Mouse (Mus musculus) CD4-positive helper T cell, adult 2 months (primary cell): ENCODE measurements around the gene Dagla.
A peak's percentile ranks its signal among the peaks of the same experiment; 100 is the strongest.

Experiments
- DNase-seq: peaks from one replicate; pipeline ENCODE4 v3.0.0-alpha.2; 2012; ENCODE audit warnings: low read depth, missing footprints, low spot score

Dagla gene

DNA sequence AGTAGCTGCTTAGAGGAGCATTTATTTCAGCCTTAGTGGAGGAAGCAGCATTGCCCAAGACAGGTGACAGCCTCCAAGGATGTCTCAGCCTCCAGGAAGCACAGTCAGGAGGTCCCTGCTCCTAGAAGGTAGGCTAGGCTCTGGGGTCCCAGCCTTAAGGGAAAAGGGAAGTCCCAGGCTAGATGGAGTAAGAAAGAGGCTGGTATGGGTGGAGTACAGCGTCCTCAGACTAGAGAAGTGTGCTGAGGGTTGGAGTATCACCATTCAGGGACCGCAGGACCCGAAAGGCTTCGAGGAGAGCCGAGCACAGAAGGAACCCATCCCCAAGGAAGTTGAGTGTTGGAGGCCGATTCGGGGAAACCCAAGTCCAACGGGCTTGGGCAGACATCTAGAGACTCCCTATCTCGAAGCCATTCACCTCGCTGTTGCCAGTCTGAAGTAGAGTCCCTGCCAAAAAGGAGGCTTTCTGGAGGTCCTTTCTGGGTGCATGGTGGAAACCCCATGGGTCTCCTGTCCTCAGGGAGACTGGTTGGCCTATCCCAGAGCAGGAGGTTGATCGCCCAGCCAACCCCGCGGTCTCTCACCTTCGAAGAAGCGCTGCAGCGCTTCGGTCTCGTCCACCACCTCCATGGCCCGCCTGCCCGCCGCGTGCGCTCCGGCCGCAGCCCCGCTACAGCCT, 64.6 kb downstream of the Dagla start:
- DNase-seq: no peak

DNA sequence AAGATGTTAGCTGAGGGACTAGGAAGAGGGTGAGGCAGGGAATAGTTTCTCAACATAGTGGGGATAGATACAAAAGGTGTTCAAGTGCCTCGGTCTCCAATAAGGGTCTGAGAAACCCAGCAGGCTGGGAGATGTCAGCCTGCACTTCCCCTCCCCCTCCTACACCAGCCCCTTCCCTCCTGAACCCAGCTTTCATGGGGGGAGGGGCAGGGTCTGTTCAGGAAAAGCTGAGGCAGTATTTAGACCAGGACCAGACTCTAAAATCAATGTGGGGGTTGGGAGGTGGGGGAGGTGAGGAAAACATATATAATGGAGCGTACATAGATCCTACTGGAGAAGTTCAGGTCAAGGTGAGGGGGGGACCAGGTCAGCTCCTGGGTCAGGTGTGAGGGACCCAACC, 65.3 kb downstream of the Dagla start:
- DNase-seq: no peak

DNA sequence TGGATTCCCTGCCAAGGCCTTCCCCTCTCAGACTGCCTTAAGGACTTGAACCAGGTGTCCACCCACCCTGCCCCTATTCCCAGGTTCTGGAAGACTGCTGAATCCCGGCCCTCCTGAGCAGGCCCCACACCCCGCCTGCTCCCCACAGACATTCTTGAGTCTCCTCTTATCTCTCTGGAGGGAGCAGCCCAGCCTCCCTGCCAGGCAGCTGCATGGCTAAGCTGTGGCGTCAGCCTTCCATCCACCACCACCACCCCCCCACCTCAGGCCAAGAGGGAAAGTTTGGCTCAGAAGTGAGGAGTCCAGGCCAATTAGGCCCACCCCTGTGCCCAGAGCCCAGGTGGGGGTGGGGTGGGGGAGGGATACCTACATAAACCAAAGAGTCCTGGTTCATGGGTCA, 66.2 kb downstream of the Dagla start:
- no peak for DNase-seq

DNA sequence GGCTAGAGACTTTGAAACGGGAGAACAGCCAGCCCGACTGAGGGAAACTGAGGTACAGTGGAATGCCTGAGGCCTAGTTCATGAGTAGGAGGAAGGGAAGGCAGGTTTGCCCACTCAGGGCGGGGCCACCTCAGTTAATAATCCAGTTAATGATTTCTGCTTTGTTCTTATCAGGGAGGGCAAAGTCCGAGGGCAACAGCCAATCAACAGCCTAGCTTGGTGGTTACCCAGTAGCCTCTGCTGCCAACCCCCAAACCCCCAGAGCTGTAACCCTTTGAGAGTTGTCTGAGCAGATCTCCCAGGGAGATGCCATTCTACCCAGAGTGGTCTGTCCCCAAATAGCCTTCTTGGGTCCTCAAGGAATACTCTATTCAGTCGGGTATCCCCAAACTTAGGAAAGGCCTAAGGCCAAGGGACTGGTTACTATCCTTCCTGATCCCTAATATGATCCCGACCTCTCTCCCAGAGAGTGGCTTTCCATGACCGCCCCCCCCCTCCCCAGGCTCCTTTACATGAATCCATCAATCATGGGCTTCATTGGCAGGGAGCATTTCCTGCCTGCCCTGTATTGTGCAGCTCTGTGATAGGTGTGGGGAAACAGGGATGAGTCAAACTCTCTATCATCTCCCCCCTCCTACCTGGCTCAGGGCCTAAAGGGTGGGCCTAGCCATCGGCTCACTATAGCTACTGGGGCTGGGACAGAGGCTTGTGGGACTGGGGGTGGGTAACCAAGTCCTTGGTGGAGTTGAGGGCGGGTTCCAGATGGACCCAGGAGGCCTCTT, 68.7 kb downstream of the Dagla start:
- DNase-seq: no peak

DNA sequence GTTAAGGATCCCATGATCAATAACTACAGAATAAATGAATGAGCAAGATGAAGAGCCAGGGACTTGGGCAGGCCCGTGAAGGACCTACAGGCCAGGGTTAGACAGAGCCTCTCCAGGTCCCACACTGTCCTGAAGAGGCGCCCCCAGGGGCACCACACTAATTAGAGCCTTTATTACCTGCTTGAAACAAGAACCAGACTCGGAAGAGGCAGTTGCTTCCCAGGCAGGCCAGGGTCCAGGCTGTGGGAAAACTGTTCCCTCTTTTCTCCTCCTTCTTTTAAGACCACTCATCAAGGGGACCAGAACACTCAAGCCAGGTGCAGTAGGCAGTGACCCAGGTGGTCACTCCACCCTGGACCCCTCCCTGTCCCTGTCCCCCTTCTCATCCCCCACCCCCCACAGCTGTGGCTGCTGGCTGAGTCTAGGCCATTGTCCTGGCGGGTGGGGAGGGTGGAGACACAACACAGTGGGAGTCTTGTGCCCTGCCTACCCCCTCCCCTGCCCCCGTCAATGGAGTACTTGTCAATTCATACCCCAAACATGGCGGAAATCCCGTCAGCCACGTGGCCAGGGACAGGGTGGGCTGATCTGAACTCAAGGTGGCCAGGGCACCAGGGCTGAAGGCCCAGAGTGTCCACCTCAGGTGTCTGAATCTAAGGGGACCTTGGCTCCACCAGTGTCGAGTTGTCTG, 72.2 kb downstream of the Dagla start:
- DNase-seq: no peak

DNA sequence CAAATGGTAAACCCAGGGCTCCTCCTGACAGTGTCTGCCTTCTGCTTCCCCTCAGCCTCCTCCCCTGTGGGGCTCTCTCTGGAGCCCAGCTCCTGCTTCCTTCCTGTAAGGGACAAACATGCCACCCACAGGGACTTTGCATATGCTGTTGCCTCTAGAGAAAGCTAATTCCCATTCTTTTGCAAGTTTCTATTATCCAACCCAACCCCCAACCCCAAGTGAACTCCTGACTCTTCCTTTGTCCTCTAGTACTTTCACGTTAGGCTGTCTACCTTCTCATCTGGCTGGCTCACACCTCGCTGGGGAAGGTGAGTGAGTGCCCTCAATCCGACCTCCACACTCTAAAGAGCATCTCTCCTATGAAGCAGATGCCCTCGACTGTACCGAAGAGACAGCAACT, 72.8 kb downstream of the Dagla start:
- DNase-seq: no peak

DNA sequence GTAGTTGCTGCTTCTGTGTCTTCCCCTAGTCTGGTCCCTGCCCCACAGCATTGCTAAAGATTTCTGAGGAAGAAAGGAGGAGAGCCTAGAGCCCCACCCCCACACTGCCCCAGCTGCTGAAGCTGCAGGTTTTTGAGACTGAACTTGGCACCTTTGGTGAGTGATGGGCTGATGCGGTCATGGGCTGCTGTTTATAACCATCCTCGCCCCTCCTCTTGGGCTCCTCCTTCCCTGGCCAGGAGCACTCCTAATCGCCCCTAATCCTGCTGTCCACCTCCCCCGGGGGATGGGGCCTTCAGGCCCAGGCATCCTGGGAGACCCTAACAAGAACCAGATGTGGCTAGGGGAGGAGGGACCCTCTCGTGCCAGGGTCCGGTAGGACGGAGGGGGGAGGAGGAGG, 73.7 kb downstream of the Dagla start:
- DNase-seq: no peak

DNA sequence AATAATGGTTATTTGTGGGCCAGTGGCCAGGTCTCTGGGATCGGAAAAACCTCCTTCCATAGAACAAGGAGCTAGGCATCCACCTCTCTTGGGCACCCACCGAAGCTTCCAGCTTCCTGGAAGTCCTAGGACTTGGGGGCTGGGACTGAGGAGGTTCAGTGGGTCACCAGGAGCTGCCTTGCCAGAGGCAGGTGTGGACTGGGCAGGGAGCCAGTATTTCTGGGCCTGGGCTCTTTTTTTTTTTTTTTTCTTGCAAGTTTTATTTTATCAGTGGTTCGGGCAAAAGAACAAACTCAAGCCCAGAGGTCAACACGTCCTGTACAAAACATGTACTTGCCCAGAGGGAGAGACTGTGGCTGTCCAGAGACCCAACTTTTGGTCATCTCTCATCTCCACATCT, 78.9 kb downstream of the Dagla start:
- DNase-seq: no peak

DNA sequence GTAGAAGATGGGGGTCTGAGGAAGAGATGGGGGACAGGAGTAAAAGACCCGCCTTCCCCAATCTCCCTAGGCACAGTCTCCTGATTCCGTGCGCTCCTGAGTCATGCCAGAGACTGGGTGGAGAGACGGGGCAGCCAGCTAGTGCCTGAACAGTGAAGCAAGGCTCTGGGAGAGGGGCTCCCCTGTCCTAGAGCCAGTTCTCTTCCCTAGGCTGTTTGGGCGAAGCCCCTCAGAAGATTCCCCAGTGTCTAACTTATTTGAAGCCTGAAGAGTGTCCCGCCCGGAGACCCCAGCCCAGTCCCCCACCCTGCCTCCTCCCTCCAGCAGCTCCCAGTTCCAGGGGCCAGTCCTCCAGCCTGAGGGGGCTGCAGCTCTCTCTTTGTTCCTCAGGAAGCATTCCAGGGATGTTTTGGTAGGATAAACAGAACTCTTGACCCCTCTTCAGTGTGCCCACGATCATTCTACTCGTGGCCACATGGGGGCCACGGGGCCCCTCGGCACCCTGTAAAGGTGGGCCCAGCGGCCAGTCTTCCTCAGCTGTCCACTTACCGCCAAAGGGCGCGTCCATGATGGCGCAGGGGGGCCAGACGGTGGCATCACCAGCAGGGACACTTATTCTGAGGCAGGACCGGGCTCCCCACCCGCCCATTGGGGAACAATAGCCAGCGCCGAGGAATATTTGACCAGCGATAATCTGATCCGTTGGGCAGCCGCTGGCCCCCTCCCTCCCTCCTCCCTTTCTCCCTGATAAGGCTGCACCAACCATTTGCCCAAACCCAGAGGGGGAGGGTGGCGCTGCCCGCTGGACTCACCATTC, 79.8 kb downstream of the Dagla start:
- DNase-seq: no peak

DNA sequence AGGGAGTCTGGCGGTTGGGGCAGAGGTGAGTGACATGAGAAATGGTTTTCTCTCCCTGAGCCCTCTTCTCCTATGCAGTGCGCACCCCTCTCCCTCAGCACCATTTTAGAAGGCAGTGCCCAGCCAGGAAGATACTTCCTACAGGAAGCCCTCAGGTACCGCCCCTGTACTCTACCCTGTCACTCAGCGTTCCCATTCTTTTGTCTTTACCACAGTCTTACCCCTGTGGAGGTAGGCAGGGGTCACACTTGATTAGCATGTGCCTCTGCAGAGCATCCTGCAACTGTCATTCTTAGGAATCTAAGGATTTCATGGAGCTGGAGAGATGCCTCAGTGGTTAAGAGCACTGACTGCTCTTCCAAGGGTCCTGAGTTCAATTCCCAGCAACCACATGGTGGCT, 81.1 kb downstream of the Dagla start:
- no peak for DNase-seq

DNA sequence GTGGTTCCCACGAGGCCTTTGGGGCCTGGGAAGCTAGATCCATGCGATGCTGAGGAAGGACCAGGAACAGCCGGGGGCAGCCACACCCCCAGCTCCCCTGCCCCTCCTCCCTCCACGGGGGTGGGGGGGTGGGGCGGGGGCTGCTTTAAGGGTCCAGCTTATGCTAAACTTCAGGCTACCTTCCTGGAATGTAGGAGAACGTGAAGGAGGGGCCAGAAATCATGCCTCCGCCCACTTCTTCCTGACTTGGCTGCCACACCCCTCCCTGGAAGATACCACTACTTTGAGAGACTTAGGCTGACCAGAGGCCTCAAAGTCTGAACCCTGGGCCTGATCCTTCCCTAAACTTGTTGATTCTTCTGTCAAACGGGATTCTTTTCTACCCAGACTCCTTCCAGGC, 82.0 kb downstream of the Dagla start:
- no peak for DNase-seq

DNA sequence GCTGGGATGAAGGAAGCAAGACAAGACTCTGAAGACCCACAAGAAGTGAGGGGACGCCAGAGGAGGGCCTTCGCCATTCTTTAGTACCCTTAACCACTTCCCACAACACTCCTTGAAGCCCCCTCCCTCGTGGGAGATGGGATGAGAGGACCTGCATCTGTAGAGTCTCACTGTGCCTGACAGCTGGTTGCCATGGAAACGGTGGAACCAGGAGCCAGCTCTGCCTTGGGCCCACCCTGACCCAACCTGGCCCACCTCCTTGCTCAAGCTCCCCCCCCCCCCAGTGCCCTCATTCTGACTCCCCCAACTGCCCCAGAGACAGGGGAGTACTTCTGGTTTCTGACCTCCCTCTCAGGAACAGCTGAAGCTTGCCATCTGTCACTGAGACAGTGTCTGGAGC, 83.1 kb downstream of the Dagla start:
- no peak for DNase-seq

DNA sequence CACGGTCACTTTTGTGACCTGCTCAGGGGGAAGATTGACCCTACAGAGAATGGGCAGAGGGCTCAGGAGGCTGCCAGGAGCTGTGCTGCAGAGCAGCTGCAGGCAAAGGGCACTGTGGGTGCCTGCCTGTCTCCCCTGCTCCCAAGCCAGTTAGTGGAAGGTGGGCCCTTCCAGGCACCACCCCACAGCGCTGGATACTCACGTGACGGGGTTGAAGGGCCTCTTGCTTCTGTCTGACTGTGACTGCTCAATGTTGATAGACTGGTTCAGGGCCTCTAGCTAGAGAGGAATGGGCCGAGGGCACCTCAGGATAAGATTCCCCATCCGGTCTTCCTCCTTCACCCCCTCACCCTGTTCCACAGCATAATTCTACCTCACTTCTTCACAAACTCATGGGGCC, 85.1 kb downstream of the Dagla start:
- no peak for DNase-seq

DNA sequence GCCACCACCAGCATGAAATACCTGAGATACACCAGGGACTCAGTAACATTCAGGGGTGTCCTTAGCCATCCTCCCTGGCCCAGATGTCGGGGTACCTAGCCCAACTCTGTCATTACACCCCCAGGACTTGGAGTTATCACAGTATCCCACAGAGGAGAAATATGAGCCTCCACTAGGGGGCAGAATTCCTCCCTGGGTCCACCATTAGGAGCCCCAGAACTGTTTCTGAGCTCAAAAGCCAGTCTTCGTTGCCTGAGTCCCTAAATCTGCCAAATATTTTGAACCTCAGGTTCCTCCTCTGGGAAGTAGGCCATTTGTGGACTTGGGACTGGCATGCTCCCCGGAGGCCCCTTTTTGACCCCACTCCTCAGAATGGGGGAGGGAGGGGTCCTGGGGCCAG, 85.6 kb downstream of the Dagla start:
- peak; percentile 40 for DNase-seq

DNA sequence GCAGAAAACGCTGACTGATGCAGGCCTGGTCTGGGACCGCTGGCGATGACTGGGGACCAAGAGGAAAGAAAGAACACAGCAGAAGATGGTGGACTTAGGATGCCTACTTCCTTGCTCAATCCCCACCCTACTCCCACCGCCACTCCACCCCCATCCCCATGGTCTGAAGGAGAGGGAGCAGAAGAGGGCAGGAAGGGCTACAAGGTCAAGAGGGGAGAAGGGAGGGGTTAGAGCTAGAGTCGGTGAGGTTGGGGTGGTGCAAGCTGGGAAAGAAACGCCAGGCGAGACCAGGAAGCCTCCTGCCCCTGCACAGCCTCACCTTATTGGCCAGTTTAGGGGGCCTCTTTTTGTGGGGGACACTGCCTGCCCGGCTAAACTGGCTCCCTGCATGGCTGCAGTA, 88.6 kb downstream of the Dagla start:
- no peak for DNase-seq

DNA sequence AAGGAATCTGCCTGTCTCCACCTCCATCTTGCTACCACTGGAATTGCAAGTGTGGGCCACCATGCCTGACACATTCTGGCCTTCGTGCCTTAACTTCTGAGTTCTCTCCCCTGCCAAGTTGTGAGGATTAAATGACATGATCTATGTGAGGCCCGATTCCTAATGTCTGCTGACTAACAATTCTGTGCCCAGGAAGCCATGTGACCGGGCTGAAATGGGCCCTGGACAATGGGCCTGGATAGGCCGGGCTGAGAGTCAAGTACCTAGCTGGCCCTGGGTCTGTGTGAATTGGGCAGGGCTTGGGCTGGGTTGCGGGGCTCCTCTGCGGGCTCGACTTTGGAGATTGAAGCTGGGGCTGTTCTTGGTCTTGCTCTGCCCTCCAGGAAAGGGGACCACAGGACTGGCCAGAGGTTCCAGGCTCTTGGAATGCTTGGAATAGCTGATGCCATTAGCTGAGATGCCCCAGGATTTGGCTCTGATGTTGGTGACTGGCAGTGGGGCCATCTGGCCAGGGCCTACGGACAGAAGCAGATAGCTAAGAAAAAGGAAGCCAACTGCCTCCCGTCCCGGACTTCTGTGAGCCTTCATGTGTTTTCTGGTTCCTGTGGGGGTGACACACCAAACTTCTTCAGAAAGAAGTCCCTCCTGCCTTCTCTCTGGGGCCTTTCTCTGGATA, 90.7 kb downstream of the Dagla start:
- no peak for DNase-seq

DNA sequence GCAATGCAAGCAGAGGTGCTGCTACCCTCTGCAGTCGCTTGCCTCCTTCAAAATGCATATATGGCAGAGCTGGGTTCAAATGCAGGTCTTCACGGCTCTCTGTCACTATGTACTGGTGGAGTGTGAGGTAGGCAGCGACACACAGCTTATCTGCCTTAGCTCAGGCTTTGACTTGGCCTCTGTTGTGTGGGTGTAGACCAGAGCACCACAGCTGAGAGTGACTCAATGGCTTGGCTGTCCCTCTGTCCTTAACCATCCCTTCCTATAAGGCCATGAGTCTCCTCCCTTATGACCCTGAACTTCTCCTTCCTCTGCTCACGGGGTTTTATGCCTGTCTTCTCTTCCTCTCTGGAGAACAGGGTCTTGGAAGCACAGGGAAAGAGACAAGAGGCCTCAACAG, 93.8 kb downstream of the Dagla start:
- DNase-seq: no peak

DNA sequence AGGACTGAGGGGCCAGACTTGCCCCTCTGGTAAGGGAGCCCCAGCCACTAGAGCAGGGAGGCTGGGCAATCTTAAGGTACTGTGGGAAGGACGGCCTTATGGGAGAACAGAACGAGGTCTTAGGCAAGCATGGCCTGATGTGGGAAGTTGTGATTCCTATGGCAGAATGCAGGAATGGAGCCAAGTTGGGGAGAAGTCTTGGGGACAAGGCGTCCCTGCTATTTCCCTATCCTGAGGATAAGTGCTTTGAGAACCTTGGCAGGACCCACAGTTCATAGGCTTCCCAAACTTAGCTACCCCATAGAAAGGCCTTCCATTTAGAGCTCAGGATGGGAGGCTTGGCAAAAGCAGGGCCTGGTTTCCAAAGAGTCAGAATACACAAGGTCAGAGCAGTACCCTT, 95.8 kb downstream of the Dagla start:
- no peak for DNase-seq

DNA sequence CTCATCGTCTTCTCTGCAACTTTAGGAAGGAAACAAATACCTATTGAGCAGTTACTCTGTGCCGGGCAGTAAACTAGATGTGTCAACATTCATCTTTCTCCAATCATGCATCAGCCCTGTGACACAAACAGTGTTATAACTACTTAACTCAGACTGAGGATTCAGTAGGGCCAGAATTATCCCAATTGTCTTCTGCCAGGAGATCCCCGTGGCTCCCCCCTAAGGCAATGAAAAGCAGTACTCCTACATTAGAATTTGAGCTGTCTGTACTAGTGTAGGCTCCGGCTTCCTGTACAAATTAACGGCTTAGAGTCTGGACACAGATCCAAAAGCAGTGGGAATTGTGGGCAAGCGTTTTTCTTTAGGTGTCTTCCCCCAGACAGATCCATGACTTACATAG, 99.6 kb downstream of the Dagla start:
- no peak for DNase-seq

DNA sequence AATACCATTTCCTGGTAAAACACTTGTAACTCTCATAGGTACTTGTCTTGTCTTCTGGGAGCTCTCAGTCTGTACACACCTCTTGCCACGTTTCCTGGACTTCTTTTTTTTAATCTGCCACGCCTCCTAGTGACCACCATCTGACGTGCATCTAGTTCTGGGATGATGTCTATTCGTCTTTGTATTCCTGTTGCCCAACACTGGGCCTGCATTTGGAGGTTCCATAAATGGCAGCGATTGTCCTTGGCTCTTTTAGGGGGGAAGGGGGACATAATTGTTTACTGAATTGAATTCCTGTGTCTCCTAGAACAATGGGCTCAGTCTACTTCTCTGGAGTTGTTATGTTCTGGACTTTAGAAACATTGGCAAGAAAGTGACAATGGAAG, 100.1 kb downstream of the Dagla start:
- peak; percentile 83 for DNase-seq

DNA sequence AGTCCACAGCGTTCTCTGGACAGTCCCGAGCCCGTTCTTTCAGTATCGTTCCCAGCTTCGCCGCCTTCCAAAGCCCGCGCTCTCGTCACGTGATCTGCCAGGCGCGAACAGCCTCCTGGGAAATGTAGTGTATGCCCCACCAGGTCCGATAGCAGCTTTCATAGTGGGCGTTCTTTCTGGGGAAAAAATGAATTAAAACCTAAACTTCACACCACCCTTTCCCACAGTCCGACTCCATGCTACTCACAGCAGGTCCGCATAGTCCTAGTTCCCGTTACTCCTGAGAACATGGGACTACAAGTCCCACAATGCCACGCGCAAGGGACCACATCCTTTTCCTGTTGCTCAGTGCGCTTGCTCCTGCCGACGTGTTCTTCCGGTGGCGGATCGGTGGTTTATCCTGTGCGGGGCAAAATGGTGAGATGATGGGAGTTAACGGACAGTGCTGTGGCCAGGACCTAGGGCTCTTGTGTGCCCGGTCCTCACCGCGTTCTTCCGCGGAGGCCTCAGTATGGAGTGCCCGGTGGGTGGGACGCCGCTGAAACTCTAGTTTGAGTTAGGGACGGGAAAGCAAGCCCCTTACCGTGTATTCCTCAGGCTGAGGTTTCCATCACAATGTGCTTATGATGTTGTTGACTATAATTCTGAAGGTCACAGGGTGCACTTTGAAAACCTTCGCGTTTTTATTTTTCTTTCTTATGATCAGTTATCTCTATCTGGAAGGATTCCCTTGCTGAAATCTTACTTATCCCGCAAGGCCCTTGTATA, 100.6 kb downstream of the Dagla start, which contains the start of the genes Tmem258 and Fen1:
Gene Tmem258, plus strand, starts transcription at position 167 of the 768 bp plus-strand sequence.
Gene Fen1, minus strand, starts transcription at position 322 of the 768 bp plus-strand sequence.
- peak; percentile 91 for DNase-seq
